Mouse (Mus musculus): ENCODE results near the gene Tecr. TPM values are rescaled to one million over a fixed set of nuclear protein-coding genes. Genes with fewer than 3 reads are reported as not detected.
"Not testable (repeated sequence)": the region's sequence is repeated elsewhere in the genome, so short reads cannot be mapped to it uniquely, and the experiment has no call there.

Gene Tecr
- polyA plus RNA-seq, 1 experiment from 2014 or later = 605 TPM

DNA sequence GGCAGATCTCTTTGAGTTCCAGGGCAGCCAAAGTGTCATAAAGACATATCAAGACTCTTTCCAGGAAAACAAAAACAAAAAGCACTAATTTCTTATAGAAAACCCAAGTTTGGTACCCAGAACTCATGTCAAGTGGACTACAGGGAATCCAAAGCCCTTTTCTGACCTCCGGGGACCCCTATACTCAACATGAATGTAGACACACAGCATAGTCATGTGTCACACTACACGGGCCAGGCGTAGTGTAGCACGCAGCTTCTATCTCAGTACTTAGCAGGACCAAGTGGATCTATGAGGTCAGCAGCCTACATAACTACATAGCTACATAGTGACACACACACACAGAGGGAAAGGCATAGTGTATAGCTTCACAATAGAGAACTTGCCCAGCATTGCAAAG, 5.9 kb upstream of the Tecr start:
- H3K4me3 ChIP-seq = no peak overlapping the region
- H3K27me3 ChIP-seq = no peaks in the 10 kb centered on the region
- no peak overlapping the region for H3K27ac ChIP-seq
- H3K4me1 ChIP-seq = peaks cover 14% of the 10 kb centered on the region
- 94% methylated on average over 4 of the region's 4 CpGs for WGBS
- H3K36me3 ChIP-seq = peaks cover 48% of the 10 kb centered on the region
- H3K4me2 ChIP-seq (replicated peaks) = no peak overlapping the region
- ATAC-seq (ENCODE audit: low FRiP score, low read depth) = no peak
- no peak overlapping the region for H3K9ac ChIP-seq
- H3K9me3 ChIP-seq = no peaks in the 10 kb centered on the region

DNA sequence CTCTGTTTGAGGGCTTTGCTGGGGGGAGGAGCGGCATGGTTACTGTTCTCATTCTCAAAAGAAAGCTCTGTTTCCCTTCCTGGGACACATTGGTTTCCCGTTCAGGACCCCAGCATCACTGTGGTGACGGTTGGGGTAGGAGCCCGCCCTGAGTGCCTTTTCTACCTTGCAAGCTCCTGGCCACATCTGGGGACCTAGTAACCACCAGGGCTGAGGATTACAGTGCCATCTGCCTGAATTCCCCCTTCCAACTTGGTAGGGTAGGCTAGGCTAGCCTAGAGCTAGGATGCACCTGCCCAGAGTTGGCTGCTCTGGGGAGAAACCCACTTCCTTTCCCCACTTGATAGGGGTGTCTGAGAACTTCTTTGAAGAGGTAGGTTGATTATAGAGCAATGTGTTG, 4.2 kb upstream of the Tecr start:
- 96% methylated on average over 4 of the region's 4 CpGs for WGBS
- H3K4me1 ChIP-seq = peaks cover 19% of the 10 kb centered on the region
- no peak overlapping the region for H3K9ac ChIP-seq
- H3K4me3 ChIP-seq = no peak overlapping the region
- H3K4me2 ChIP-seq (replicated peaks) = no peak overlapping the region
- peaks cover 48% of the 10 kb centered on the region for H3K36me3 ChIP-seq
- H3K9me3 ChIP-seq = no peaks in the 10 kb centered on the region
- H3K27ac ChIP-seq = no peak overlapping the region
- ATAC-seq (ENCODE audit: low FRiP score, low read depth) = no peak
- H3K27me3 ChIP-seq = no peaks in the 10 kb centered on the region

DNA sequence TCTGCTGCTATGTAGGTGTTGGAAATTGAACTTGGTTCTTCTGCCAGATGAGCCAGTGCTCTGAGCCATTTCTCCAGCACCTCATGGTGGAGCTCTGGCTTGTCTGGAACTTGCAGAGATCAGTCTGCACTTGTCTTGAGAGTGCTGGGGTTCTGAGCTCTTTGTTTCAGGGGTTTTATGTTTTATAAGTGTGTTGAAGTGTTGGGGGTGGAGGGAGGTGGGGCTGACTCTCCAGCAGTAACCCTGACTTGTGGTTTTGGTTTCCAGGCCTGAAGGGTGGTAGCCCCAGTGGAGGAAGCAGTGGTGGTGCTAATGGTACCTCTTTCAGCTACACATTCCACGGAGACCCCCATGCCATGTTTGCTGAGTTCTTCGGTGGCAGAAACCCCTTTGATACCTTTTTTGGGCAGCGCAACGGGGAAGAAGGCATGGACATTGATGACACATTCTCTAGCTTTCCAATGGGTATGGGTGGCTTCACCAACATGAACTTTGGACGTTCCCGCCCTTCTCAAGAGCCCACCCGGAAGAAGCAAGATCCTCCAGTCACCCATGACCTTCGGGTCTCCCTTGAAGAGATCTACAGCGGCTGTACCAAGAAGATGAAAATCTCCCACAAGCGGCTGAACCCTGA, 1.9 kb upstream of the Tecr start:
- peaks cover 21% of the 10 kb centered on the region for H3K4me1 ChIP-seq

DNA sequence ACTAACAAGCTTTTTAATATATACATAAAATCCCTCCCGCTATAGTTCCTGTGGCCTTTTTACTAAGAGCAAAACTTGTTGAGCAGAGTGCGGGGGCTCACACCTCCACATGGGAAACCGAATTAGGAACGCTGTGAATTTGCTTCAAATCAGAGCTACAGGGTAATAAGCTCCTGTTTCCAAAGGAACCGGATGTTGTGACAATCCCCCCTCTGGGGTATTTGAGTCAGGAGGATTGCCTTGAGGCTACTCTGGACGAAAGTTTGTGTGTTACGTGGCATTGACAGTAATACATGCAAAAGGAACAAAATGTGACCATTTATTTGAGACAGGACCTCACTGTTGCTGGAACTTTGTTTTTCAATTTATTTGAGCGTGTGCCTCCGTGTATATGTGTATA, 1.3 kb upstream of the Tecr start:
- Histone ChIP-seq H3K27me3 (no peaks in the 10 kb centered on the region), H3K4me2 (replicated peaks) (peak overlapping the region; percentile 94), H3K9me3 (no peaks in the 10 kb centered on the region), H3K4me3 (peak overlapping the region; percentile 78), H3K9ac (peak overlapping the region; percentile 90), H3K36me3 (peaks cover 44% of the 10 kb centered on the region), H3K27ac (peak overlapping the region; percentile 97; the same call in 1 of the 2 replicates), H3K4me1 (peaks cover 21% of the 10 kb centered on the region)
- ATAC-seq (ENCODE audit: low FRiP score, low read depth) = no peak
- 25% methylated on average over 9 of the region's 9 CpGs for WGBS

More for the DNA sequence above, 1.9 kb upstream of the Tecr start:
- no peak overlapping the region for H3K27ac ChIP-seq
- H3K9me3 ChIP-seq = no peaks in the 10 kb centered on the region
- WGBS = 90% methylated on average over 10 of the region's 10 CpGs
- peak overlapping the region; percentile 90 for H3K9ac ChIP-seq
- H3K4me3 ChIP-seq = peak overlapping the region; percentile 78
- no peak for ATAC-seq (ENCODE audit: low FRiP score, low read depth)
- H3K27me3 ChIP-seq = no peaks in the 10 kb centered on the region
- peaks cover 48% of the 10 kb centered on the region for H3K36me3 ChIP-seq
- H3K4me2 ChIP-seq (replicated peaks) = peak overlapping the region; percentile 94

DNA sequence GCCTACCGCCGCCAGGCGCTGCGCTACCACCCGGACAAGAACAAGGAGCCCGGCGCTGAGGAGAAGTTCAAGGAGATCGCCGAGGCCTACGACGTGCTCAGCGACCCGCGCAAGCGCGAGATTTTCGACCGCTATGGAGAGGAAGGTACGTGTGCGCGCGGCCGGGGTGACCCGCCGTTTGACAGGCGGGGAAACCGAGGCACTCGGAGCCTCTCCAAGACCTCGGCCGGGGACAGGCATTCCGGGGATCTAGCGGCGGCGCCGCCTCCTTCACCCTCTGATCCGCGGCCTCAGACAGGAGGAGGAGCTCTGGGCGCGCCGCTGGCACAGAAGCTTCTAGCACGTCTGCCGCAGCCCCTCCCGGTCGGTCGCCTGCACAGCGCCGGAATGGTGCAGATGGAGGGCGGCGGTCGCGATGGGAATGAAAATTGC, 643 bp upstream of the Tecr start:
- Histone ChIP-seq H3K27ac (peak overlapping the region; percentile 97), H3K9me3 (no peaks in the 10 kb centered on the region), H3K27me3 (no peaks in the 10 kb centered on the region), H3K4me3 (peak overlapping the region; percentile 78), H3K4me1 (peaks cover 21% of the 10 kb centered on the region), H3K4me2 (replicated peaks) (peak overlapping the region; percentile 94), H3K9ac (peak overlapping the region; percentile 90), H3K36me3 (peaks cover 39% of the 10 kb centered on the region)
- under 1% methylated on average over 51 of the region's 51 CpGs for WGBS
- ATAC-seq (ENCODE audit: low FRiP score, low read depth) = peak; percentile 63

DNA sequence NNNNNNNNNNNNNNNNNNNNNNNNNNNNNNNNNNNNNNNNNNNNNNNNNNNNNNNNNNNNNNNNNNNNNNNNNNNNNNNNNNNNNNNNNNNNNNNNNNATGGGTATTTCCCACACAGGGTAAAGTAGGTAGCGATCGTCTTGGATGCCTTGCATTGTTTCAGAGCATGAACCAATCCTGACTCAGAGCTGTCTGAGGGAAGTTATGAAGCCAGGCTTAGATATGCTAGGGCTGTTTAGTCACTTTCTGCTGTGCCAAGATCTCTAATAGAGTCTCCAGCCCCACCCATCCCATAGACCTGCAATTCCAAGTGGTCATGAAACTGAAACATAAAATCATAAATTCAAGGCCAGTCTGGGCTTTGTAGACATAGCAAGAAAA, 5.1 kb downstream of the Tecr start:
- no peak overlapping the region for H3K27ac ChIP-seq
- ATAC-seq (ENCODE audit: low FRiP score, low read depth) = no peak
- H3K4me1 ChIP-seq = peaks cover 7% of the 10 kb centered on the region
- H3K9me3 ChIP-seq = no peaks in the 10 kb centered on the region
- no peak overlapping the region for H3K4me3 ChIP-seq
- no peaks in the 10 kb centered on the region for H3K36me3 ChIP-seq
- WGBS = 91% methylated on average over 2 of the region's 2 CpGs
- H3K4me2 ChIP-seq (replicated peaks) = no peak overlapping the region
- no peak overlapping the region for H3K9ac ChIP-seq
- H3K27me3 ChIP-seq = no peaks in the 10 kb centered on the region

DNA sequence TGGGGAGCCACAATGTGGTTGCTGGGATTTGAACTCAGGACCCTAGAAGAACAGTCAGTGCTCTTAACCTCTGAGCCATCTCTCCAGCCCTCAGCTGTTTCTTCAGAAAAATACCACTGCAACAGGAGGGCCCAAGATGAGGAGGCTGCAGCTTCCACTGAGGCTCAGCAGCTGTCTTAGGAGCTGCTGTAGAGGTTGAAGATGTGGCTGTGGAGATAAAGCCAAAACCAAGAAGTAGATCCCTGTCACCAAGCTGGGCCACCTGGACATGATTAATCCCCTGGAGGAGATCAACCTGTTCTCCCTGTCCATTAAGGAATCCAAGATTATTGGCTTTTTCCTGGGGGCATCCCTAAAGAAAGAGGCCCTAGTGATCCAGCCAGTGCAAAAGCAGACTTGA, 8.0 kb downstream of the Tecr start:
- Histone ChIP-seq H3K36me3 (no peaks in the 10 kb centered on the region), H3K9ac (no peak overlapping the region), H3K9me3 (no peaks in the 10 kb centered on the region), H3K4me1 (peaks cover 3% of the 10 kb centered on the region; the same call in 1 of the 2 replicates), H3K27me3 (no peaks in the 10 kb centered on the region), H3K4me3 (no peak overlapping the region), H3K27ac (no peak overlapping the region), H3K4me2 (replicated peaks) (no peak overlapping the region)
- no peak for ATAC-seq (ENCODE audit: low FRiP score, low read depth)

DNA sequence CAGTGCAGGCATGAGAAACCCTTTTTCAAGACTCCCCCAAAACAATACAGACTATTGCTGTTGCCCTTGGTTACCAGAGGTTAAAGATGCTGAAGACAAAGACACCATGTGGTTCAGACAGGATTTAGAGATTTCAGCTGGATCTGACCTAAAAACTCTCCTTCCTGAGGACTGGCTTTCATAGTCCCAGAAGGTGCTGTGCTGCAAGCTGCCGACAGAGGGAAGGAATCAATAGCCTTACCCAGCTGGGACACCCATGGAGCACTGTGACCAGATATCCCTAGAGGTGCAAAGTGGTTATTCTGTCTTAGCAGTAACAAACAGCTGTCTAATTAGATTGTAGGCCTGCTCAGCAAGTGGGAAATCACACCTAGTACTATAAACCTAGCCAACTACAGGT, 9.6 kb downstream of the Tecr start:
- ATAC-seq (ENCODE audit: low FRiP score, low read depth) = no peak
- no peak overlapping the region for H3K4me3 ChIP-seq
- no peak overlapping the region for H3K4me2 ChIP-seq (replicated peaks)
- 15% methylated on average over 1 of the region's 1 CpGs for WGBS
- no peaks in the 10 kb centered on the region for H3K36me3 ChIP-seq
- H3K9me3 ChIP-seq = no peaks in the 10 kb centered on the region
- no peak overlapping the region for H3K27ac ChIP-seq
- no peak overlapping the region for H3K9ac ChIP-seq
- H3K27me3 ChIP-seq = no peaks in the 10 kb centered on the region
- peaks cover 8% of the 10 kb centered on the region for H3K4me1 ChIP-seq

DNA sequence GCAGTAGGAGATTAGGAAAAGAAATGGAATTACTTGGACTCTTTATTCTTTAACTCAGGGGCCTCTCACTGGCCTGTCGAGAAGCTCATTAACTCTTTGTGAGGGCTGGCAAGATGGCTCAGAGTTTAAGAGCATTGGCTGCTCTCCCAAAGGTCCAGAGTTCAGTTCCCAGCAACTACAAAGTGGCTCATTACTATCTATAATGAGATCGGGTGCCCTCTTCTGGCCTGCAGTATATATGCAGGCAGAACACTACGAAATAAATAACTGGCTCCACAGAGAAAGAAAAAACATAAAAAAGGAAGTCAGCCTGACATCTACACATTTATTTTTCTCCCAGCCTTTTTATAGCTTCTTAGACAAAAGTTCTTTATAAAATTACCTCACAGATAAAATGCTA, 11.4 kb downstream of the Tecr start:
- H3K9me3 ChIP-seq = no peaks in the 10 kb centered on the region

DNA sequence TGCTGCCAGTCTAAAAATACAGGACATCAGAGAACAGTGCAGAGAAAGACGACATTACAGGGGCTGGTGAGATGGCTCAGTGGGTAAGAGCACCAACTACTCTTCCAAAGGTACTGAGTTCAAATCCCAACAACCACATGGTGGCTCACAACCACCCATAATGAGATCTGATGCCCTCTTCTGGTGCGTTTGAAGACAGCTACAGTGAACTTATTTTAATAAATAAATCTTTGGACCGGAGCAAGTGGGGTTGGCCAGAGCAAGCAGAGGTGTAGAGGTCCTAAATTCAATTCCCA, 12.8 kb downstream of the Tecr start:
- WGBS = 56% methylated on average over 3 of the region's 3 CpGs
- H3K9me3 ChIP-seq, H3K27me3 ChIP-seq, H3K36me3 ChIP-seq: not testable (repeated sequence)
- Histone ChIP-seq H3K4me3 (peak overlapping the region; percentile 91), H3K4me2 (replicated peaks) (peak overlapping the region; percentile 92), H3K4me1 (peaks cover 33% of the 10 kb centered on the region), H3K27ac (peak overlapping the region; percentile 90), H3K9ac (peak overlapping the region; percentile 68)
- peak; percentile 5; the same call in 1 of the 2 replicates for ATAC-seq (ENCODE audit: low FRiP score, low read depth)

More for the DNA sequence above, 11.4 kb downstream of the Tecr start:
- H3K27me3 ChIP-seq = no peaks in the 10 kb centered on the region
- 31% methylated on average over 3 of the region's 3 CpGs for WGBS
- ATAC-seq (ENCODE audit: low FRiP score, low read depth) = no peak
- no peak overlapping the region for H3K9ac ChIP-seq
- no peak overlapping the region for H3K4me2 ChIP-seq (replicated peaks)
- H3K4me1 ChIP-seq = peaks cover 24% of the 10 kb centered on the region
- no peak overlapping the region for H3K27ac ChIP-seq
- peaks cover 3% of the 10 kb centered on the region; the same call in 1 of the 2 replicates for H3K36me3 ChIP-seq
- H3K4me3 ChIP-seq = no peak overlapping the region

DNA sequence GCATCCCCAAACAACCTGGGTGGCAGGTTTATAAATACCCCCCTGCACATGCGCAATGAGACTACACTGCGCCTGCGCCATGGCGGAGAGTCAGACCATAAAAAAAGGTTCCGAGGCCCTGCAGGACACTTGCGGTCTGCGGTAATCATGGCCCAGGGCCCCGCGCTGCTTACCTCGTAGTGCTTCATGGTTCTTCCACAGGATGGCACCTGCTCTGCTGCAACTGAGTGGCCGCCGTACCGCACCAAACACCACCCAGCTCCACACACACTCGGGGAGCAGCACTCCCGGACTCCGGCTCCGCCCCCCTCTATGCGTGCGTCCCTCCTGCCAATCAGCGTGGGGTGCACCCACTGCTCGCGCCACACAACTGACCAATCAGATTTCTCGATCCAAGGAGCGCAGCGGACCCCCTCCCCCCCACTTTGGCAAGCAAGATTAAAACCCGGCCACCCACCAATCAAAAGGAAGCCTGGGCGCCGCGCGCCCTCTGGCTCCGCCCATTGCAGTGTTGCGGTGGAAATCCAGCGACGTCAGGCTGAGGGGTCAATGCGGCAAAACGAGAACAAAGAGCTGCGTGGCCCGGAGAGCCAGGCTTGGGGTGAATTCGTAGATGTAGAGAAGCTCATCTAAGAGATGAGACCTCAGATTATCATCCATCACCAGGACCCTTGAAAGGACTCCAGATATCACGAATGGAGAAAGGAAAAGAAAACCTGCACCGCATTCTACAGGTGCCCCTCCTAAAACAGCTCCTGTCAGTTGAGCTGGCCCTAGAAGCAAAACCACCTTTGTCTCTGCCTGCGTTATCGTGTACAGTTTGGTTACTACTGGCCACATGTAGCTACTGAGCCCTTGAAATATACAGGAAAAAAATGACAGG, 13.4 kb downstream of the Tecr start:
- H3K36me3 ChIP-seq = peaks cover 11% of the 10 kb centered on the region
- H3K27ac ChIP-seq = peak overlapping the region; percentile 90
- peak overlapping the region; percentile 95 for H3K9ac ChIP-seq
- H3K27me3 ChIP-seq = no peaks in the 10 kb centered on the region
- H3K9me3 ChIP-seq = no peaks in the 10 kb centered on the region
- ATAC-seq (ENCODE audit: low FRiP score, low read depth) = peak; percentile 99
- peaks cover 34% of the 10 kb centered on the region for H3K4me1 ChIP-seq
- H3K4me2 ChIP-seq (replicated peaks) = peak overlapping the region; percentile 92
- under 1% methylated on average over 43 of the region's 43 CpGs for WGBS
- peak overlapping the region; percentile 91 for H3K4me3 ChIP-seq

DNA sequence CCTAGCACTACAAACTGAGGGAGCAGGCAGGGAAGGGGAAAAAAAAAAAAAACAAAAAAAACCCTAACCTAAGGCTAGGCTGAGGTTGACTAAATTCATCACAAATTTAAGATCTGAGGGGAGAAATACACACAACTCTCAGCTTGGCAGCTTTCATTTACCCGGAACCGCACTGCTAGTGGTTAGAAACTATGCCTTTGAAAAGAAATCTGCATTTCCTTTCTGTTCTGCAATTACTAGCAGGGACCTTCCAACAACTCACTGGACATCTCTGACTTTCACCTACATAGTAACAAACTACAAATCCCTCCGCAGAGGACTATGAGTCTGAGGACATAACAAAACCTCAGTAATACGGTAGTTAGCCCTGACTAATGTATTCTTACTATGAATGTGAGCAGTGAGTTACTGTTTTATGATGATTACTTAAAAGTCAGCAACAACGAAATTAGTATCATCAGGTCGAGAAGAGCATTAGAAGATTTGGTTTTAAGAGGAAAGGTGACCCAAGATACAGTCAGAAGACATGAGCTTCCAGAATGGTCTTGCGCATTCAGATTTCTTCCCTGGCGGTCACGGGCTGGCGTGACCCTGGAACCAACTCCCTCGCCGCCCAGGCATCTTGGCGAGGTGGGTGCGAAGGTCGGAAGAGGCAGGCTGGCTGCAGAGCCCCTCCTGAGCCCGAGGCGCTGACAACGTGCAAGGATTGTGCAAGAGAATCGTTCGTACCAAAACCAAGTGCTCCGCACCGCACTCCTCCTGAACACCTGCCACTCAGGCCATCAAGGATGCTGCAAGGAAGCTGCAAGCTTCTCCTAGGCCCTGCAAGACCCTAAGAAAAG, 14.2 kb downstream of the Tecr start:
- Histone ChIP-seq H3K27me3 (no peaks in the 10 kb centered on the region), H3K9ac (peak overlapping the region; percentile 95), H3K4me3 (peak overlapping the region; percentile 91), H3K36me3 (peaks cover 19% of the 10 kb centered on the region), H3K4me2 (replicated peaks) (peak overlapping the region; percentile 92), H3K27ac (peak overlapping the region; percentile 90; the same call in 1 of the 2 replicates), H3K9me3 (no peaks in the 10 kb centered on the region), H3K4me1 (peaks cover 34% of the 10 kb centered on the region)
- no peak for ATAC-seq (ENCODE audit: low FRiP score, low read depth)
- WGBS = 6% methylated on average over 22 of the region's 22 CpGs
